Mouse (Mus musculus): Measurements from ENCODE around the gene Lmo2. TPM values are rescaled to one million over a fixed set of nuclear protein-coding genes. Genes with fewer than 3 reads are reported as not detected.

Gene Lmo2
- polyA plus RNA-seq, 1 experiment from 2014 or later = 11.1 TPM

- Histone ChIP-seq H3K27me3 (replicated peaks; ENCODE audit: control insufficient read depth, insufficient read depth, low read length) (no peaks in the 10 kb centered on the region), H3K9ac (ENCODE audit: low read depth, low read length) (no peak overlapping the region), H3K27ac (ENCODE audit: low read depth, low read length) (no peak overlapping the region), H3K4me3 (ENCODE audit: low read depth, low read length) (no peak overlapping the region), H3K4me1 (replicated peaks; ENCODE audit: control insufficient read depth, insufficient read depth, low read length) (no peaks in the 10 kb centered on the region), H3K4me2 (replicated peaks; ENCODE audit: low read depth) (no peak overlapping the region), H3K36me3 (ENCODE audit: control insufficient read depth, insufficient read depth) (no peaks in the 10 kb centered on the region), H3K9me3 (ENCODE audit: control insufficient read depth) (no peaks in the 10 kb centered on the region)
- no peak for ATAC-seq
- no peak for TF ChIP-seq CTCF (IDR thresholded peaks at IDR 0.05; ENCODE audit: low read depth)
- WGBS = 53% methylated on average over 2 of the region's 2 CpGs
These were observed 25.8 kb upstream of the Lmo2 start for GRCm38 (mm10) chr2:103932025-103932424.

GRCm38 (mm10) chr2:103932480-103932879 is 25.3 kb upstream of the Lmo2 start:
- no peaks in the 10 kb centered on the region for H3K9me3 ChIP-seq (ENCODE audit: control insufficient read depth)
- H3K4me2 ChIP-seq (replicated peaks; ENCODE audit: low read depth) = no peak overlapping the region
- no peaks in the 10 kb centered on the region for H3K27me3 ChIP-seq (replicated peaks; ENCODE audit: control insufficient read depth, insufficient read depth, low read length)
- no peak overlapping the region for H3K4me3 ChIP-seq (ENCODE audit: low read depth, low read length)
- H3K36me3 ChIP-seq (ENCODE audit: control insufficient read depth, insufficient read depth) = no peaks in the 10 kb centered on the region
- TF ChIP-seq CTCF (IDR thresholded peaks at IDR 0.05; ENCODE audit: low read depth) = no peak
- no peak for ATAC-seq
- no peaks in the 10 kb centered on the region for H3K4me1 ChIP-seq (replicated peaks; ENCODE audit: control insufficient read depth, insufficient read depth, low read length)
- no peak overlapping the region for H3K27ac ChIP-seq (ENCODE audit: low read depth, low read length)
- 60% methylated on average over 9 of the region's 9 CpGs for WGBS
- H3K9ac ChIP-seq (ENCODE audit: low read depth, low read length) = no peak overlapping the region

- 64% methylated on average over 7 of the region's 7 CpGs for WGBS
- no peaks in the 10 kb centered on the region for H3K4me1 ChIP-seq (replicated peaks; ENCODE audit: control insufficient read depth, insufficient read depth, low read length)
- H3K9me3 ChIP-seq (ENCODE audit: control insufficient read depth) = no peaks in the 10 kb centered on the region
- H3K36me3 ChIP-seq (ENCODE audit: control insufficient read depth, insufficient read depth) = no peaks in the 10 kb centered on the region
- no peak overlapping the region for H3K27ac ChIP-seq (ENCODE audit: low read depth, low read length)
- no peaks in the 10 kb centered on the region for H3K27me3 ChIP-seq (replicated peaks; ENCODE audit: control insufficient read depth, insufficient read depth, low read length)
- no peak overlapping the region for H3K9ac ChIP-seq (ENCODE audit: low read depth, low read length)
- TF ChIP-seq CTCF (IDR thresholded peaks at IDR 0.05; ENCODE audit: low read depth) = no peak
- H3K4me3 ChIP-seq (ENCODE audit: low read depth, low read length) = no peak overlapping the region
- ATAC-seq = no peak
- H3K4me2 ChIP-seq (replicated peaks; ENCODE audit: low read depth) = no peak overlapping the region
These were observed 23.5 kb upstream of the Lmo2 start for GRCm38 (mm10) chr2:103934270-103934669.

- Histone ChIP-seq H3K4me2 (replicated peaks; ENCODE audit: low read depth) (no peak overlapping the region), H3K9ac (ENCODE audit: low read depth, low read length) (no peak overlapping the region), H3K27me3 (replicated peaks; ENCODE audit: control insufficient read depth, insufficient read depth, low read length) (no peaks in the 10 kb centered on the region), H3K4me3 (ENCODE audit: low read depth, low read length) (no peak overlapping the region), H3K27ac (ENCODE audit: low read depth, low read length) (no peak overlapping the region), H3K4me1 (replicated peaks; ENCODE audit: control insufficient read depth, insufficient read depth, low read length) (no peaks in the 10 kb centered on the region), H3K36me3 (ENCODE audit: control insufficient read depth, insufficient read depth) (no peaks in the 10 kb centered on the region), H3K9me3 (ENCODE audit: control insufficient read depth) (no peaks in the 10 kb centered on the region)
- 59% methylated on average over 3 of the region's 3 CpGs for WGBS
- TF ChIP-seq CTCF (IDR thresholded peaks at IDR 0.05; ENCODE audit: low read depth) = no peak
- ATAC-seq = no peak
These were observed 23.1 kb upstream of the Lmo2 start for GRCm38 (mm10) chr2:103934670-103935069.

- no peak overlapping the region for H3K27ac ChIP-seq (ENCODE audit: low read depth, low read length)
- WGBS = 77% methylated on average over 10 of the region's 10 CpGs
These were observed 21.9 kb upstream of the Lmo2 start for GRCm38 (mm10) chr2:103935691-103936435.

GRCm38 (mm10) chr2:103936666-103937065 is 21.1 kb upstream of the Lmo2 start:
- Histone ChIP-seq H3K4me1 (replicated peaks; ENCODE audit: control insufficient read depth, insufficient read depth, low read length) (no peaks in the 10 kb centered on the region), H3K4me2 (replicated peaks; ENCODE audit: low read depth) (no peak overlapping the region), H3K36me3 (ENCODE audit: control insufficient read depth, insufficient read depth) (no peaks in the 10 kb centered on the region), H3K4me3 (ENCODE audit: low read depth, low read length) (no peak overlapping the region), H3K9ac (ENCODE audit: low read depth, low read length) (no peak overlapping the region), H3K9me3 (ENCODE audit: control insufficient read depth) (no peaks in the 10 kb centered on the region), H3K27ac (ENCODE audit: low read depth, low read length) (no peak overlapping the region), H3K27me3 (replicated peaks; ENCODE audit: control insufficient read depth, insufficient read depth, low read length) (no peaks in the 10 kb centered on the region)
- no peak for ATAC-seq
- WGBS = 93% methylated on average over 2 of the region's 2 CpGs
- TF ChIP-seq CTCF (IDR thresholded peaks at IDR 0.05; ENCODE audit: low read depth) = no peak

More at GRCm38 (mm10) chr2:103935691-103936435, 21.9 kb upstream of the Lmo2 start:
- Histone ChIP-seq H3K9ac (ENCODE audit: low read depth, low read length) (no peak overlapping the region), H3K4me3 (ENCODE audit: low read depth, low read length) (no peak overlapping the region), H3K4me1 (replicated peaks; ENCODE audit: control insufficient read depth, insufficient read depth, low read length) (no peaks in the 10 kb centered on the region), H3K9me3 (ENCODE audit: control insufficient read depth) (no peaks in the 10 kb centered on the region), H3K27me3 (replicated peaks; ENCODE audit: control insufficient read depth, insufficient read depth, low read length) (no peaks in the 10 kb centered on the region), H3K4me2 (replicated peaks; ENCODE audit: low read depth) (no peak overlapping the region), H3K36me3 (ENCODE audit: control insufficient read depth, insufficient read depth) (no peaks in the 10 kb centered on the region)
- no peak for TF ChIP-seq CTCF (IDR thresholded peaks at IDR 0.05; ENCODE audit: low read depth)
- no peak for ATAC-seq

Measured in intestine, postnatal 0 days (tissue).